Mouse (Mus musculus) thymus, adult 18-20 months (tissue): ENCODE data around the gene Sec14l1.
A peak's percentile ranks its signal among the peaks of the same experiment; 100 is the strongest.

ENCODE experiments used
- DNase-seq, 2 experiments: peaks; one replicate each; pipeline ENCODE4 v3.0.0; 2022; ENCODE audit warnings: mixed read lengths in 2 of 2

Sec14l1 gene

GRCm38 (mm10) chr11:117088271-117088991 is 26.5 kb upstream of the Sec14l1 start:
- DNase-seq: no peak

GRCm38 (mm10) chr11:117089673-117090419 is 25.1 kb upstream of the Sec14l1 start:
- DNase-seq: no peak

- no peak for DNase-seq
These were observed 23.6 kb upstream of the Sec14l1 start for GRCm38 (mm10) chr11:117091406-117091805.

- DNase-seq: no peak
These were observed 23.1 kb upstream of the Sec14l1 start for GRCm38 (mm10) chr11:117091845-117092244.

GRCm38 (mm10) chr11:117092711-117093110 is 22.3 kb upstream of the Sec14l1 start:
- DNase-seq: peak; percentile 73 to 83

GRCm38 (mm10) chr11:117093900-117094552 is 20.9 kb upstream of the Sec14l1 start:
- no peak for DNase-seq

GRCm38 (mm10) chr11:117094646-117095045 is 20.3 kb upstream of the Sec14l1 start:
- no peak for DNase-seq

GRCm38 (mm10) chr11:117097021-117097420 is 17.9 kb upstream of the Sec14l1 start:
- no peak for DNase-seq

- DNase-seq: no peak
These were observed 16.8 kb upstream of the Sec14l1 start for GRCm38 (mm10) chr11:117098155-117098554.

- DNase-seq: no peak
These were observed 16.2 kb upstream of the Sec14l1 start for GRCm38 (mm10) chr11:117098784-117099183.

- DNase-seq: no peak
These were observed 15.6 kb upstream of the Sec14l1 start for GRCm38 (mm10) chr11:117099372-117099771.

- no peak for DNase-seq
These were observed 13.5 kb upstream of the Sec14l1 start for GRCm38 (mm10) chr11:117101351-117101921.

GRCm38 (mm10) chr11:117101925-117102717 is 12.8 kb upstream of the Sec14l1 start:
- DNase-seq: no peak

GRCm38 (mm10) chr11:117103523-117103922 is 11.4 kb upstream of the Sec14l1 start:
- no peak for DNase-seq

GRCm38 (mm10) chr11:117104044-117104757 is 10.8 kb upstream of the Sec14l1 start:
- DNase-seq: no peak

GRCm38 (mm10) chr11:117105315-117105714 is 9.7 kb upstream of the Sec14l1 start:
- no peak for DNase-seq

GRCm38 (mm10) chr11:117105850-117106249 is 9.1 kb upstream of the Sec14l1 start:
- no peak for DNase-seq

- DNase-seq: no peak
These were observed 8.2 kb upstream of the Sec14l1 start for GRCm38 (mm10) chr11:117106633-117107334.

GRCm38 (mm10) chr11:117107837-117108236 is 7.1 kb upstream of the Sec14l1 start:
- no peak for DNase-seq

GRCm38 (mm10) chr11:117108595-117108994 is 6.4 kb upstream of the Sec14l1 start:
- no peak for DNase-seq
